Mouse (Mus musculus): ENCODE measurements around the gene Dusp13. TPM values are rescaled to one million over a fixed set of nuclear protein-coding genes. Genes with fewer than 3 reads are reported as not detected.

The Dusp13 gene
- total RNA-seq (2014; fragmentation: Nextera tagmentation) (not detected in 2 replicates), total RNA-seq (2017) (not detected in 2 replicates)

DNA sequence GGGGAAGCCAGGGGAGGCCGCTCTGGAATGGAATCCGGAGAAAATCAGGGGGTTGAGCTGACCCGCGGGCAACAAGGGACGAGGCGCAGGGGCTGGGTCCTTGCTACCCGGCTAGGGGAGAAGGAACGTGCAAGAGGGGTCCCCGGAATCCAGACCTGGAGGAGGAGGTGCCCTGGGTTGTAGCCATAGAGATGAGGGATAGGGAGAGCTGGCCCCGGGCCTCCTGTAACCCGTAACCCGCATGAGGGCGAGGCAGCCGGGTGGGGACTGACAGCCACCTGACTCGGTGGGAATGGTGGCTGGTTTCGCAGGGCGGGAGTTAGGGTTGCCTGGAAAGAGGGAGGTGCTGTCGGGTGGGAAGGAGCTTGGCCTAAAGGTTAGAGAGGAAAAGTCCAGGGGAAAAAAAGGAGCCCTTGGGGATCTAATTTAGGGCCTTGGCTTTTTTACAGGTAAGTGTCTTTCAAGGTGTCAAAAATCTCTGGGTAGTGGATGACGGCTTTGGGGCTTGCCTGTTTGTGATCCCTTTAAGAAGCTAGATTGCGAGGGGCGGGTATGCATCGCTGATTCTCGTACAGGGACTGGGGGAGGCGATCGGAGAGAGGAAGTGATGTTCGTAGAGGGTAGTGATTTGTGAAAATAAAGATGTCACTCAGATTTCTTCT, at the start of gene Dusp13:
Gene Dusp13, minus strand, starts transcription at position 301 of the 662 bp plus-strand sequence.
- peak; percentile 61 for ATAC-seq (replicated peaks; ENCODE audit: poor library complexity, severe bottlenecking)

DNA sequence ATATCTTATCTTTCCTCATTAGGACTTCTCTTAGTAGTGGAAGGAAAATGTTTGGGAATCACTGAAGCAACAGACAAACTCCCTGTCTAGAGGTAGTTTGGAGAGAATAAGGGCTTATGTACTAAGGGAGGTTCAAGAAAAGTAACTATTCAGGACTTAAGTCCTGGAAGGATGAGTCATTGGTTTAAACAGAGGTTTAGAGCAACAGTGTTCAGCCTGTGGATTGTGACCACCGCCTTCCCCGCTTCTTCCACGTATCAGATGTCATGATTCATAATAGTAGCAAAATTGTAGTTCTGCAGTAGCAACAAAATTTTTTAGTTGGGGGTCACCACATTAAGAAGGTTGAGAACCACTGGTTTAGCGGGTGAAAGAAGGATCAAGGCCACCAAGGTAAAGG, 49.7 kb upstream of the Dusp13 start:
- ATAC-seq (replicated peaks; ENCODE audit: poor library complexity, severe bottlenecking), result no peak

DNA sequence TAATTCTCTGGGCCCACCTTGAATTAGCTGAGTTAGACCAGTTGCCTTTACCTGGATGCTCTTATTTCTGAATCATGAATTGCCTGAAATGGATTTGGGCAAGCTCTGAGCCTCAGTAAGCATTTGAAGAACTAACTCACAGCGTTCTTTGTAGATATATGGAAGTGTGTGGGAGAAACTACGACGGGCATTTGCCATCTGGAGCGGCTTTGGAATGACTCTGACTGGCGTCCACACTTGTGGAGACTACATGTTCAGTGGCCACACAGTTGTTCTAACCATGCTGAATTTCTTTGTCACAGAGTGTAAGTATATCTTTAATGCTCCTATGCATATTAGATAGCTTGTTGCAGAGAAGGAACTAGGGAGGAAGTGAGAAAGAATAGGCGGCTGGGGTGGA, 41.3 kb upstream of the Dusp13 start:
- no peak for ATAC-seq (replicated peaks; ENCODE audit: poor library complexity, severe bottlenecking)

DNA sequence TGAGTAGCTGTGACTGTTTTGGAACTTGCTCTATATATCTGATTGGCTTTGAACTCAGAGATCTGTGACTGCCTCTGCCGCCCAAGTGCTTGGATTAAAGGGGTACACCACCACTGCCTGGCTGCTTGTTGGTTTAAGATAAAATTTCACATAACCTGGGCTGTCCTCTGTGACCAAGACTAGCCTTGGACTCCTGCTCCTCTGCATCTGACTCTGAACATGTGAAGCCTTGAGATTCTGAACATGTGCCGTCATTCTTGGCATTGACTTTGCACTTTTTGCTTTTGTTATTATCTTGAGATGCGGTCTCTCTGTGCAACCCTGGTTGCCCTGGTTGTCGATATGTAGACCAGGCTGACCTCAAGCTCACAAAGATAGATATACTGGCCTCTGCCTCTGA, 40.7 kb upstream of the Dusp13 start:
- ATAC-seq (replicated peaks; ENCODE audit: poor library complexity, severe bottlenecking), result no peak

DNA sequence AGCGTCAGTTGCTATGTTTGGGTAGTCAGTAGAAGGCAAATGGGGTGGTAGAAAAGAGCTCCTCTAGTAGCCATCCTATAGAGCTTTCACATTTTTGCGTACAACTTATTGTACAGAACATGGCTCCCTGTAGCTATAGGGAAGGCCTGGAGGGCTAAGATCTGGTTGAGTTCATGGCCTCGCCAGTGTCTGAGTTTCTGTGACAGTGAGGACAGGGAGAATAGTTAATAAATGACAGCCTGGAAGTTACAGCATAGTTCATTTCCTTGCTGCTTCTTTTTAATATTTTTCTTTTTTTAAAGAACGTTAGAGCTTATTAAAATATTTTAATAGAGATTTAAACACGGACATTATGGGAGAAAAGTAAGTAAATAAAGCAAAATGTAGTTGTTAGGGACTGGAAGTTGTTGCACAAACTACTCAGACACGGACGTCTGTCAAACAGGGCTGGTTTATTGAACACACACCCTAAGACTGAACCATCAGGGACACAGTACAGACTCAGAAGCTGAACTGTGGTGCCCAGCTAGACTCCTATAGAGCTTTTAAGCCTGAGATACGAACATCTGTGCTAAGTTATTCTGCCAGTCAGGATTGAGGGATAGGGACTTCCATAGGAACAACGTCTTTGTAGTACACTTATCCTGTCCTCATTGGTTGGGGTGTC, 39.7 kb upstream of the Dusp13 start:
- ATAC-seq (replicated peaks; ENCODE audit: poor library complexity, severe bottlenecking), result no peak

DNA sequence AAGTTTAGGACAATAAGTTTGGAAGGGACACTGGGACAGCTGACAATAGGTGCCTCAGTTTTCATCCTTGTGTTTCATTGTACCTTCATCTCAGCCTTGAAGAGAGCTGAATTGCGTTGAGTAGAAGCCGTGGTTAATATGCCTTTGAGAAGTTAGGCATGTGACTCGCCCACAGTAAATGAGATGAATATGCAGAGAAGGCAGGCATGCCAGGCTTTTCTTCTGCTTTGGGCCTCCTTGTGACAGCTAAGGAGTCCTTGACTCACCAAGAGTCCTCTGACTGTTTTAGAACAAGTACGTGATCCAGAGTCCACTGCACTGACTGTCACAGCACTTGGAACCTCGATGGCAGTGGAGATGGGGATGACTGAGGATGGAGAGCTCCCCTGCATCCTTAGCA, 37.1 kb upstream of the Dusp13 start:
- ATAC-seq (replicated peaks; ENCODE audit: poor library complexity, severe bottlenecking), result no peak

DNA sequence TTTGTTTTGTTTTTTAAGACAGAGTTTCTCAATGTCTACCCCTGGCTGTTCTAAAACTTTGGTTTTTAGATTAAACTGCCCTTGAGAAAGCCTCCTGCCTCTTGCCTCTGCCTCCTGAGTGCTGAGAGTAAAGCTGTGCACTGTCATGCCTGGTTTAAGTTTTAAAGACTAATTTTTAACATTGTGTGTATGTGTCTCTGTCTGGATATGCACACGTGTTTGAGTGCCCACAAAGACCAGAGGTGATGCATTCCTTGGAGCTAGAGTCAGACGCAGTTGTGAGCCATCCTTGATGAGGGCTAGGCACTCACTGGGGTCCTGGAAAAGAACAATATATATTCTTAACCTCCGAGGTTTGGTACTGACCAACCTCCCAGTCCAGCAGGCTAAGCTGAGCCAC, 36.4 kb upstream of the Dusp13 start:
- ATAC-seq (replicated peaks; ENCODE audit: poor library complexity, severe bottlenecking), result no peak

DNA sequence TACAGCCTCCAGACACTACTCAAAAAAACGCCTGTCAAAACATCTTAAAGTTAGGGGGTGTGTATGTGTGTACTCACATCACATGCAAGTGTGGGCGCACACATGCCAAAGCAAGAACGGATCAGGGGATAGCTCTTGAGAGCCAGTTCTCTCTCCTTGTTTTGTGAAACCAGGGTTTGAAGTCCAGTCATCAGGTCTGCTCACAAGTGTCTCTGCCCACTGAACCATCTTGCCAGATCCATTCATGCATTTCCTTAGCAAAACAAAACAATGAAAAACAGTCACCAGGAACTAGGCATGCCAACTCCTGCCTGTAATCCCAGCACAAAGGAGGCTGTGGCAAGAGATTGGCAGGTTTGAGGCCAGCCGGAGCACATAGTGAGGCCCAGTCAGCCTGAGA, 35.5 kb upstream of the Dusp13 start:
- no peak for ATAC-seq (replicated peaks; ENCODE audit: poor library complexity, severe bottlenecking)

DNA sequence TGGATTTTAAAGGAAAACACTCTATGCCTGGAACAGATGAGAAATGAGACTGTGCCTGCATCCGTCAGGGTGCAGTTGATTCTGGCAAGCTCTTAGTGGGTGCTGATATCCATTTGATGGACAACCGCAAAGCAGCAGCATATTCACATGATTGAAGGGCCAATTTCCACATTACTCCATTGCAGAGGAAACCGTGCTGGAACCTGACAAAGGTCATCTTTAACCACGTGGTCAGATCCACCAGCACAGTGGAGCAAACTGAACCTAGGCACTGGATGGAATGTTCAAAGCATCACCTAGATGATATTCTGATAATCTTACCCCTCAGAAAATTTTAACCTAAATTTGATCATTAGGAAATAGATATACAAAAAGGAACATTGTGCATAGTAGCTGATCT, 25.2 kb upstream of the Dusp13 start:
- no peak for ATAC-seq (replicated peaks; ENCODE audit: poor library complexity, severe bottlenecking)

DNA sequence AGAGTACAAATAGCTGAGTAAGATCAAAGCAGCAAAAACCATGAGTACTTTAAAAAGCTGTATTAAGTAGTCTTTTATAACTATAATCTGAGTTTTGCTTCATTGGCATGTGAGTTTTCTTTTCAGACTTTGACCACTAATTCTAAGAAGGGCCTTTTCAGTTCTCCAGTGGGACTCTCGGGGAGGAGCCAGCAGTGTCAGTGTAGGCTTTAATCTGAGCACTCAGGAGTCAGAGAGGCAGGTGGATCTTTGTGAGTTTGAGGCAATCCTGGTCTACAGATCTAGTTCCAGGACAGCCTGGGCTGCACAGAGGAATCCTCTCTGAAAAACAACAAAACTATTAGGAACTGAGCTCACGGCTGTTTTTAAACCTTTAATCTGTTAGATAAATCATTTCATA, 23.0 kb upstream of the Dusp13 start:
- ATAC-seq (replicated peaks; ENCODE audit: poor library complexity, severe bottlenecking), result no peak

DNA sequence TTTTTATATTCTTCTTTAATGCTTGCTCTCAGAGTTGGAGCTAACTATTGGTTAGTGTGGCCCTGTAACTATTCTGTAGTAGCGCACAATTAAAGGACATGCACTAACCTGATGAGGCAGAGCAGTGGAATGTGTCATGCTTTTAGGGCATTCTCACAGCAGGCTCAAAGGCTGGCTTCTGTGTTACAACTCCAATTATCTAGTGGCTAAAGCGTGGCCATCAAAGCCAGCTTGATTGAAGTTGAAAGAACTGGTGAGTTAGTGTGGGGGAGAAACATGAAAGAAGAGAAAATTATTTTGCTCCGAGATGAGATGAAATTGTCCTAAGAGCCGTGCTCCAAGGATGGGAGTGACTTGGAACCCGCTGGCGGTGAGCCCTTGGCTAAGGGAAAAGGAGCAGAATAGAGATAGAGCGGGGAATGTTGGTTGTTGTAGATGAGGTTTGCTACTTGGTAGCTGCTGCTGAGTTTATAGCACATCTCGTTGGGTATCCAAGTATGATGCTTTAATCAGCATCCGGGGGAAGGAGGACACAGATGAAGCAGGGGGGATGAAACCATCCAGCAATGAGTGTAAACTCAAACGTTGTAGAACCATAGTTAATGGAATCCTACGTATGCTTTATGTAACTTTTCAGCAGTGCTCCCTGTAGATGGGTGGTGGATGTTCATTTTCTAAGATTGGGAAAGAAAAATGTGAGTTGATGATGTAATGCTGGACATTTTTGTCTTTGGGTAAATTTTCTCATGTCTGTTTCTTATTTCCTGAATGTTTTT, 21.7 kb upstream of the Dusp13 start:
- ATAC-seq (replicated peaks; ENCODE audit: poor library complexity, severe bottlenecking), result no peak

DNA sequence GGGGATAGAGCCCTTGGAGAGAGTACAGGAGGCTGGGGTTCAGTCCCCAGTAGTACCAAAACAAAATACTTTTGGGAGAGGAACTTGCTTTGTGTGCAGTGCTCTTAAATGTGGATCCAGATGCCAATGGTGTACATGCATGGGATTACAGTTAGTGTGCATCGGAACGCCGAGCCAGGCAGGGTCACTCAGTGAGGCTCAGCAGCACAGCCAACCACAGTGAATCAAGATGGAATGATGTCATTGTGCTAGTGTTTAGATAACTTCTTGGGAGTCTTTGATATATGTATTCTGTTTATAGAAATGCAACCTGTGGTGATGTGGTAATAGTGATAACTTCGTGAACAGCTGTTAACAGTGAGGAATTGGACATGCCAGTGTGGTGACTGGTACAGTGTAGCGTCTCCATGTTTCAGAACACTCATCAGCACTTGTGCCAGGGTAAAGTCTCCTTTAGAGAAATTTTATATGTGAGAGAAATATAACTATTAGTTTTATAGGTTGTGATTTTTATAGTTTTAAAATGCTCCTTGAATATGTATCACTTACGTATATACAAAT, 15.5 kb upstream of the Dusp13 start:
- no peak for ATAC-seq (replicated peaks; ENCODE audit: poor library complexity, severe bottlenecking)

DNA sequence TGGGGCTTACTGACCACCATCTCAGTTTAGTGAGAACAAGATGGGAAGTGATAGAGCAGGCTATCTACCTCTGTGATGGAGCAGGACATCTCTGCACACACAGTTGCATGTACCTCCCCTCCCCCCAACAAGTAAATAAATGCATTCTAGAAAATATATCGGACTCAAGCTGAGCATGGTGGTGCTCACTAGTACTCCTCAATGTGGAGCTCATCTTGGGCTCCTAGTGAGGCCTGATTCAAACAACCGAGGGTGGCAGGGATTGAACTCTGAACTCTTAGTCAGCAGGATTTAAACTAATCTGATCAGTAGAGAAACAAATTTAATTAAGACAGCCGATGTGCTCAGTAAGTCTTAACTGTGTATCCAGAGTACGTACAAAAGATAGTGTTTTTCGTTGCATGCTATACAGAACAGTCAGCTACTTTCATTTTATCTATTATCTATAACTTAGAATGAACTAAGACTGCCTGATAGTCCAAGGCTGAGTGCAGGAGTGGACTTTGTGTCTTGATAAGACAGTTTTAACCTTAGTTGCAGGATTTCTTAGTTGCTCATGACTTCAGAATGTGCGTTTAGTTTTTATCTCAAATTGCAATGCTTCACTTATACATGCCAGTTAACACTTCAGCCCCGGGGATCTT, 14.9 kb upstream of the Dusp13 start:
- no peak for ATAC-seq (replicated peaks; ENCODE audit: poor library complexity, severe bottlenecking)

DNA sequence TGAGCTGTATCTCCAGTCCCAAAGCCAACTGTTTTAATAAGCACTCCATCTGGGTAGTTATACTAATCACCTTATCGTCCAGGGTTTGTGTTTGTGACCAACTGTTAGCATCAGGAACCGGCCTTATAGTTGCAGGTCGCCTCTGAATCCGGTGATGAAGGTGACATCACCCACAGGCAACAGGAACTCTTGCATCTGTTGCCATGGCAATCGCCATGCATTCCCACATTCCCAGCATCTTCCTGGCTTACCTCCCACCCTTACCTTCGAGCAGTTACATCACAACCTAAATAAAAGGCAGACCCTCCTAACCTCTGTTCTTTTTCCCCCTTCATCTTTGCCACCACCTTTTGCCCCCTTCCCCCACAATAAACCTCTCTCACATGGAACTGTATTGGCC, 13.7 kb upstream of the Dusp13 start:
- ATAC-seq (replicated peaks; ENCODE audit: poor library complexity, severe bottlenecking), result no peak

DNA sequence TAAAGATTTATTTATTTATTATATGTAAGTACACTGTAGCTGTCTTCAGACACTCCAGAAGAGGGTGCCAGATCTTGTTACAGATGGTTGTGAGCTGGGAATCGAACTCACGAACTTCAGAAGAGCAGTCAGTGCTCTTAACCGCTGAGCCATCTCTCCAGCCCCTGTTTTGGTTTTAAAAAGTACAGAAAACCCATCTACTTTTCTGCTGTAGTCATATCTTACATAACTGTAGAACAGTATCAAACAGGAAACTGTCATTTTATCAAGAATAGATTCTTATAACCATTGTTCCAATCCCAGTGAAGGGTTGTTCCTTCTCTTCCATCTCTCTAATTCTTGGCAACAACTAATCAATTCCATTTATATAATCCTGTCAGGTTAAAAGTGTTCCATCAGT, 12.8 kb upstream of the Dusp13 start:
- no peak for ATAC-seq (replicated peaks; ENCODE audit: poor library complexity, severe bottlenecking)

DNA sequence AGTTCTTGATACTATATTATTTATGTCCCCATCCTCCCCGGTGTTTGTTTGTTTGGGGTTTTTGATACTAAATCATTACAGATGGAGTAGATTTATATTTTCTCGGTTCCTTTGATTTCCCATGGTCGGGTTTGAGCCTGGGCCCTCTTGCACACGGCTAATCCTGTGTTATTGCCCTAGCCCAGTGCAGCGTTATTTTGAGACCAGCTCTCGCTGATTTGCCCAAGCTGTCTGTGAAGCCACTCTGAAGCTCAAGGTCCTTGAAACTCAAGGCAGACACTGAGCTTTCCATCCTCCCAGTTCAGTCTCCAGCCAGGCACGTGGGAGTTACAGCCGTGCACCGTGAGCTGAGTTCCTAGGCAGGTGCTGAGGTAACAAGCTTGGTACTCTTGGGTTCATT, 10.6 kb upstream of the Dusp13 start:
- no peak for ATAC-seq (replicated peaks; ENCODE audit: poor library complexity, severe bottlenecking)

DNA sequence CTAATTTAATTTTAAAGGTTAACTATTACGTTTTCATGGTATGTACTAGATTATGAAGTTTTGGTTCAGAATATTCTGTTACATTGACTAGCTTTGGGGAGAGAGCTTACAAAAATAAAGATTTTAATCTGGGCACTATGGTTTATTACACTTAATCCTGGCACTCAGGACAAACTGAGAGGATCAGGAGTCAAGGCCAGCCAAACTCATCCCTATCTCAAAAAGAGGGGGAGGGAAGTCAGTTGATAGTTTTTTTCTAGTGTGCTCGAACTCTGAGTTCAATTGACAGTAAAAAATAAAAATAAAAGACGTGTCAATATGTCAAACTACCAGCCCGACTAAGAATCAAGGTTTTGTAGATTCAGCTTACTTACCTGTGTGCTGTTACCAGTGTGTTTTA, 2.4 kb upstream of the Dusp13 start:
- ATAC-seq (replicated peaks; ENCODE audit: poor library complexity, severe bottlenecking), result no peak

DNA sequence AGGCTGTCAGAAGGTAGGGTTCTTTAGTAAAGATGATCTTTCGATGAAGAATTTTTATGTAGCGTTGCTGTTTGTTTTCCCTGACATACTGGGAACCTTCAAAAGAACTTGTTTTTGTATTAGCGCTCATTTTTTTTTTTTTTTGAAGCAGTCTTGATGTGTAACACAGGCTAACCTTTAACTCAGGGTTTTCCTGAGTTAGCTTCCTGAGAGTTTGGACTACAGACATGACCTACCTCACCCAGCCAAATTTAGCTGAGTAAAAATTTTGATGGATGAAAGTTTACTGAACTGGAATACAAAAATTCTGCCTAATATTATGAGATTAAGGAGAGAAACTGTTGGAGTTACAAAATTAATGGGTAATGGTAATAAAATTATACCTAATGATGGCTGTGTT, 1.4 kb upstream of the Dusp13 start:
- no peak for ATAC-seq (replicated peaks; ENCODE audit: poor library complexity, severe bottlenecking)

DNA sequence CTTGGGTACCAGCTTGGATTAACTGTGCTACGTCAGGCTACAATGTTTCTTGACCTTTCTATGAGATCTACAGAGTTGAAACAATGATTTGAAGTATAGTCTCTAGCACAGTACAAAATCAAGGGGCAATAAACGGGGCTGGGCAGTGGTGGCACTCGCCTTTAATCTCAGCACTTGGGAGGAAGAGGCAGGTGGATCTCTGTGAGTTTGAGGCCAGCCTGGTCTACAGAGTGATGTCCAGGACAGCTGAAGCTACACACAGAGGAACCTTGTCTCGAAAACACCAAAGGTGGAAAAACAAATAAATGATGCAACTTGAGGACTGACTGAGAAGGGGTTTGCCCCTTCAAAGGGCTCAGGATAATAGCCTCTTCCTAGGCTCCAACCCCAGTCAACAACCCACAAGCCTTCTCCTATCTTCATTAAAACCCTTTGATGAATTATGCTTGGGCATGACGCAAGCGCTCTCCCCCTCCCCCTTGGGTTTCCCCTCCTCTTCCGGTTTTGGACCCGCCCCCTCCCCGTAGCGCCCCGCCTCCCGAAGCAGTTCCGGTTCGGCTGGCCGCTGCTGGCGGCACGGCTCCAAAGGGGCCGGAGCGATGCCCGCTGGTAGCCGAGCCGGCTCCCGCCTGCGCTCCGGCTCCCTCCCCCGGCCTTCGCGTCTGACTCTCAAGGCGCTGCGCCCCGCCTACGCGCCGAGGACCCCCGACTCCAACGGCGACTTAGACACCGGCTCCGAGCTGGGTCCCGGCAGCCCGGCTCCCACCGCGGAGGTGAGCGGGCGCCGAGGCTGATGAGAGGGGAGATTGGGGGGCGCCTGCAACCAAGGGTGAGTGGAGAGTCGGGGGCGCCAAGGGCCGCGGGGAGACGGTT, 737 bp downstream of the Dusp13 start, which contains the start of gene Samd8:
Gene Samd8, plus strand, starts transcription at position 524 of the 873 bp plus-strand sequence.
- peak; percentile 84 for ATAC-seq (replicated peaks; ENCODE audit: poor library complexity, severe bottlenecking)
